Mouse (Mus musculus): ENCODE data around the gene Gm42957. TPM values are rescaled to one million over a fixed set of nuclear protein-coding genes. Genes with fewer than 3 reads are reported as not detected.

Gm42957 gene
- polyA plus RNA-seq, 1 experiment: 0.08 TPM

Other genes starting within 250 kb of the Gm42957 start
- gene BC107364, start 183.2 kb upstream of the Gm42957 start, polyA plus RNA-seq (2012; rRNA removed): 0.15 and 0.29 TPM in 2 replicates
- 0.09 and 0.11 TPM in 2 replicates for gene Hfe2, start 110.3 kb upstream of the Gm42957 start, polyA plus RNA-seq (2012; rRNA removed)
- 712 and 742 TPM in 2 replicates for gene Txnip, start 77.5 kb upstream of the Gm42957 start, polyA plus RNA-seq (2012; rRNA removed)
- gene Gm16253, start 58.5 kb upstream of the Gm42957 start, polyA plus RNA-seq (2012; rRNA removed): not detected in 2 replicates
- gene Polr3gl, start 41.3 kb upstream of the Gm42957 start, polyA plus RNA-seq (2012; rRNA removed): 44.4 and 59.0 TPM in 2 replicates
- 0.70 and 1.1 TPM in 2 replicates for gene Ankrd34a, start 38.8 kb upstream of the Gm42957 start, polyA plus RNA-seq (2012; rRNA removed)
- gene Lix1l, start 34.3 kb upstream of the Gm42957 start, polyA plus RNA-seq (2012; rRNA removed): 57.6 and 66.0 TPM in 2 replicates
- gene Rbm8a, start 5.5 kb upstream of the Gm42957 start, polyA plus RNA-seq (2012; rRNA removed): 31.0 and 41.8 TPM in 2 replicates
- 40.6 and 50.2 TPM in 2 replicates for gene Pex11b, start 98 bp upstream of the Gm42957 start, polyA plus RNA-seq (2012; rRNA removed)
- 3.5 and 3.8 TPM in 2 replicates for gene Itga10, start 10.1 kb downstream of the Gm42957 start, polyA plus RNA-seq (2012; rRNA removed)
- 9.5 TPM in 2 replicates for gene Ankrd35, start 34.7 kb downstream of the Gm42957 start, polyA plus RNA-seq (2012; rRNA removed)
- gene Pias3, start 60.9 kb downstream of the Gm42957 start, polyA plus RNA-seq (2012; rRNA removed): 45.8 and 47.6 TPM in 2 replicates
- gene Nudt17, start 73.1 kb downstream of the Gm42957 start, polyA plus RNA-seq (2012; rRNA removed): 2.5 and 2.9 TPM in 2 replicates
- 32.7 and 35.8 TPM in 2 replicates for gene Polr3c, start 92.2 kb downstream of the Gm42957 start, polyA plus RNA-seq (2012; rRNA removed)
- 29.3 and 31.0 TPM in 2 replicates for gene Rnf115, start 92.2 kb downstream of the Gm42957 start, polyA plus RNA-seq (2012; rRNA removed)
- gene Pdzk1, start 193.8 kb downstream of the Gm42957 start, polyA plus RNA-seq (2012; rRNA removed): 0.04 TPM in 1 of 2 replicates, not detected in the other
- 0.29 and 0.78 TPM in 2 replicates for gene Cd160, start 193.9 kb downstream of the Gm42957 start, polyA plus RNA-seq (2012; rRNA removed)